Mouse (Mus musculus) cortical plate, adult 2 months (tissue): ENCODE results near the gene Gm2897. TPM values are rescaled to one million over a fixed set of nuclear protein-coding genes. Genes with fewer than 3 reads are reported as not detected.
A peak's percentile ranks its signal among the peaks of the same experiment; 100 is the strongest.
"Not testable (repeated sequence)": the region's sequence is repeated elsewhere in the genome, so short reads cannot be mapped to it uniquely, and the experiment has no call there.

ENCODE experiments used
- H3K27ac ChIP-seq: fragments of 200-500 bp; 2 replicates; pipeline ENCODE4 v1.5.1; 2012; ENCODE audit warnings: low read length, control low read depth, inconsistent platforms; ENCODE audit not compliant: insufficient read depth
- H3K4me1 ChIP-seq: fragments of 200-500 bp; 2 replicates; pipeline ENCODE4 v1.6.1; 2011; ENCODE audit warnings: low read length; ENCODE audit not compliant: control insufficient read depth, insufficient read depth
- H3K4me3 ChIP-seq: fragments of 200-500 bp; 2 replicates; pipeline ENCODE4 v1.5.1; 2011; ENCODE audit warnings: mild to moderate bottlenecking, low read length, control low read depth; ENCODE audit not compliant: insufficient read depth
- polyA plus RNA-seq: library from polyadenylated mRNA; depleted of rRNA; stranded (reverse); fragments of >200 nt; gene quantifications from 2 replicates; pipeline ENCODE4 v1.2.3, GENCODE M21; 2012; rRNA removed

Gm2897 gene
- 0.85 and 0.86 TPM in 2 replicates for polyA plus RNA-seq

DNA sequence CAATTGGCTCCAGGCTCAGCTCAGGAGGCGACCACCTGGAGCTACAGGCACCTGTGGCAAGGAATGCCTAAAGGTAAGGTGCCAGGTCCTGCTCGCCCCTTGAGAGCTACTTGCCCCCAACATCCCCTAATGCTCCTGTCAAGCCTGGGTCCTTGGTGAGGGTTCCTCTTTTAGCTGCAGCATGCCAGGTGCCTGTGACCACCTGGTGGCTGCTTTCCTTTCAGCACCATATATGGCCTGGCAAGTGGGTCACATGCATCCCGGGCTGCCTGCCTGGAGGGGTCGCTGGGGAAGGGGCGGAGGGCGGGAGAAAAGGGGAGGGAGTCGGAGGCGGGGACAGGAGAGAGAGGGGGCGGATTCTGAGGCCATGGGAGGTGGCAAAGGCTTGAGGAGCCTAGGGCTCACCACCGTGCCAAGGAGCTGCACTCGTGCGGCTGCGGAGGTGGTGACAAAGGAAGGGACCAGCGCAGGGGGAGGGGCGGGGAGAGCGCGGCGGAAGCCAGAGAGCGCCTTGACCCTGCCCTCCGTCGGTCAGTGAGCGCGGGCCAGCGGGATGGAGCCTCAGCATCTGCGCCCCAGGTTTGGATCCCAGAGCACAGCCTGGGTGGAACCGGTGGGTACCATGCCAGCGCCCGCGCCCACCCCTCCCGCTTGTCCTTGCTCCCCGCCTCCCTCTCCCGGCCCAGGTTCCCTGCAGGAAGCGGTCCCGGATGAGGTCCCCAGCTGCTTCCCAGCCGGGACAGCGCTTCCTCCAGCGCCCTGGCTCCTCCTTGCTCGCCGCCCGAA lies at the start of gene Gm2897:
Gene Gm2897 (plus strand): TSS at position 559 of the 786 bp plus-strand sequence.
- H3K4me3 ChIP-seq: peak within 1 kb of the TSS; percentile 45
- H3K27ac ChIP-seq: not testable (repeated sequence)

DNA sequence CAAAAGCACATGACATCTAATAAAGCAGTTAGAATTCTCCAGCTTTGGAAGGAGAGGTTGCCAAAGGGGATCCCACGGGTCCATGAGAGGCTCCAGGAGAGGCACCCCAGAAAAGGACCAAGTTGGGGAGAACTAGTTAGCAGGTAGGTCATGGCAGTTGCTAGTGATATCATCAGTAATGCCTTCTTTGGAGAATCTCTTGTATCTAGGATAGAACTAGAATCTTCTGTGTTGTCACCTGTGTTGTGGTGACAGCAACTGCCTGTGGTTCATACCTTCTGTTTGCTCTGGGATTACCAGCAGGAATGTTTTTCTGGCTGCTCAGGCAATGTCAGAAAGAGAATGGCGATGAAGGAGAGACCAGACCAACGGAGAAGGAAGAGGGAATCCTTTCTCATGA lies 19.4 kb upstream of the Gm2897 start, which contains the start of gene Gm2888:
Gene Gm2888 (plus strand): TSS at position 301 of the 400 bp plus-strand sequence.
- H3K4me3 ChIP-seq, H3K4me1 ChIP-seq, H3K27ac ChIP-seq: not testable (repeated sequence)

More for the DNA sequence above, at the start of gene Gm2897:
- not testable (repeated sequence) for H3K4me1 ChIP-seq

- not testable (repeated sequence) for H3K27ac ChIP-seq, H3K4me1 ChIP-seq
- H3K4me3 ChIP-seq: peak overlapping the region; percentile 45
These were observed 372 bp downstream of the Gm2897 start for GRCm38 (mm10) chr14:3049513-3049800.

GRCm38 (mm10) chr14:3050087-3050486 lies 1.0 kb downstream of the Gm2897 start:
- not testable (repeated sequence) for H3K4me3 ChIP-seq, H3K4me1 ChIP-seq, H3K27ac ChIP-seq

- not testable (repeated sequence) for H3K27ac ChIP-seq, H3K4me3 ChIP-seq, H3K4me1 ChIP-seq
These were observed 67.0 kb downstream of the Gm2897 start for GRCm38 (mm10) chr14:3116051-3116450.

Other genes with a start within 250 kb of the Gm2897 start
- gene Gm2888, start 19.3 kb upstream of the Gm2897 start, polyA plus RNA-seq: not detected in 2 replicates
- not detected in 2 replicates for gene Gm10340, start 84.7 kb downstream of the Gm2897 start, polyA plus RNA-seq
- gene Gm5795, start 139.0 kb downstream of the Gm2897 start, polyA plus RNA-seq: 0.25 TPM in 1 of 2 replicates, not detected in the other
- 6.3 and 6.9 TPM in 2 replicates for gene D830030K20Rik, start 159.2 kb downstream of the Gm2897 start, polyA plus RNA-seq